7 mouse cellular contexts compared by ENCODE assay signal in genomic region chr4:133496738-133497445, GRCm38 (mm10). TPM values are rescaled to one million over a fixed set of nuclear protein-coding genes. Genes with fewer than 3 reads are reported as not detected.
DNase-seq lines count a peak whose midpoint lies in the region; ATAC-seq and TF ChIP-seq lines count a peak whose summit lies in the region.

No protein-coding gene starts in this region.

- peaks cover 75% of the 10 kb centered on the region for H3K27me3 ChIP-seq in liver, postnatal 0 days (ENCODE audit: insufficient read depth, low read length)
- peaks cover 78% of the 10 kb centered on the region for H3K27me3 ChIP-seq in liver, embryonic 11.5 days (replicated peaks; ENCODE audit: control insufficient read depth, insufficient read depth, low read length)
- H3K27me3 ChIP-seq in embryonic facial prominence, embryonic 11.5 days (ENCODE audit: control insufficient read depth, insufficient read depth, low read length) = peaks cover 46% of the 10 kb centered on the region
- H3K27me3 ChIP-seq in hindbrain, postnatal 0 days (ENCODE audit: insufficient read depth, low read length) = peaks cover 19% of the 10 kb centered on the region; the same call in 1 of the 2 replicates
- H3K27me3 ChIP-seq in stomach, embryonic 15.5 days (replicated peaks) = peaks cover 63% of the 10 kb centered on the region

- H3K9ac ChIP-seq in liver, postnatal 0 days (replicated peaks) = no peak overlapping the region
- no peak overlapping the region for H3K9ac ChIP-seq in liver, embryonic 11.5 days (ENCODE audit: low read depth, low read length)
- H3K9ac ChIP-seq in embryonic facial prominence, embryonic 11.5 days (replicated peaks; ENCODE audit: low read length) = no peak overlapping the region
- peak overlapping the region; percentile 77; the same call in 1 of the 2 replicates for H3K9ac ChIP-seq in hindbrain, postnatal 0 days (replicated peaks; ENCODE audit: low read length)
- no peak overlapping the region for H3K9ac ChIP-seq in stomach, embryonic 15.5 days

- H3K4me3 ChIP-seq in liver, postnatal 0 days (ENCODE audit: low read depth, low read length) = peak overlapping the region; percentile 48; the same call in 1 of the 2 replicates
- no peak overlapping the region for H3K4me3 ChIP-seq in liver, embryonic 11.5 days (ENCODE audit: low read depth, low read length)
- H3K4me3 ChIP-seq in embryonic facial prominence, embryonic 11.5 days (ENCODE audit: low read depth, low read length) = peak overlapping the region; percentile 46; the same call in 1 of the 2 replicates
- H3K4me3 ChIP-seq in hindbrain, postnatal 0 days (ENCODE audit: low read length) = peak overlapping the region; percentile 66
- H3K4me3 ChIP-seq in stomach, embryonic 15.5 days (replicated peaks) = peak overlapping the region; percentile 61; the same call in 1 of the 2 replicates

- no peak for TF ChIP-seq EP300 in liver, postnatal 0 days (IDR thresholded peaks at IDR 0.05; ENCODE audit: low read depth)

- H3K4me1 ChIP-seq in liver, postnatal 0 days (ENCODE audit: insufficient read depth) = peaks cover 17% of the 10 kb centered on the region
- H3K4me1 ChIP-seq in liver, embryonic 11.5 days (replicated peaks; ENCODE audit: control insufficient read depth, insufficient read depth, low read length) = peaks cover 14% of the 10 kb centered on the region
- peaks cover 5% of the 10 kb centered on the region for H3K4me1 ChIP-seq in embryonic facial prominence, embryonic 11.5 days (ENCODE audit: control insufficient read depth, insufficient read depth, low read length)
- H3K4me1 ChIP-seq in hindbrain, postnatal 0 days (ENCODE audit: insufficient read depth, low read length) = no peaks in the 10 kb centered on the region
- peaks cover 18% of the 10 kb centered on the region for H3K4me1 ChIP-seq in stomach, embryonic 15.5 days

- no peak for DNase-seq in liver, postnatal 0 days
- DNase-seq in liver, embryonic 11.5 days (ENCODE audit: low spot score) = no peak
- no peak for DNase-seq in embryonic facial prominence, embryonic 11.5 days (ENCODE audit: low spot score)
- DNase-seq in hindbrain, postnatal 0 days (ENCODE audit: low spot score) = no peak
- no peak for DNase-seq in urinary bladder, postnatal 10 days (ENCODE audit: low spot score)
- no peak for DNase-seq in c-Kit-positive CD71-positive TER-119-positive erythroid progenitor cells, embryonic 14.5 days (ENCODE audit: low spot score)

- no peak for ATAC-seq in liver, postnatal 0 days
- ATAC-seq in liver, embryonic 11.5 days (replicated peaks; ENCODE audit: low FRiP score) = no peak
- no peak for ATAC-seq in embryonic facial prominence, embryonic 11.5 days (replicated peaks; ENCODE audit: insufficient number of reproducible peaks, low FRiP score, low TSS enrichment, low read depth)
- ATAC-seq in hindbrain, postnatal 0 days = no peak
- ATAC-seq in stomach, embryonic 15.5 days (ENCODE audit: insufficient read depth, low FRiP score, low read depth) = no peak

- no peak overlapping the region for H3K4me2 ChIP-seq in liver, postnatal 0 days (ENCODE audit: low read depth, low read length)
- no peak overlapping the region for H3K4me2 ChIP-seq in liver, embryonic 11.5 days
- no peak overlapping the region; the same call in 1 of the 2 replicates for H3K4me2 ChIP-seq in embryonic facial prominence, embryonic 11.5 days (ENCODE audit: low read depth, low read length)
- peak overlapping the region; percentile 89 for H3K4me2 ChIP-seq in hindbrain, postnatal 0 days (ENCODE audit: low read depth, low read length)
- H3K4me2 ChIP-seq in stomach, embryonic 15.5 days = peak overlapping the region; percentile 100; the same call in 1 of the 2 replicates

- WGBS in liver, postnatal 0 days (ENCODE audit: insufficient replicate concordance) = 15% methylated on average over 6 of the region's 6 CpGs
- WGBS in liver, embryonic 11.5 days = 26% methylated on average over 6 of the region's 6 CpGs
- whole genome bisulfite sequencing in embryonic facial prominence, embryonic 11.5 days = 20% methylated on average over 6 of the region's 6 CpGs
- 21% methylated on average over 6 of the region's 6 CpGs for WGBS in hindbrain, postnatal 0 days
- WGBS in stomach, embryonic 15.5 days = 31% methylated on average over 6 of the region's 6 CpGs

- no peak overlapping the region for H3K27ac ChIP-seq in liver, postnatal 0 days (ENCODE audit: low read depth)
- no peak overlapping the region for H3K27ac ChIP-seq in liver, embryonic 11.5 days (ENCODE audit: low read depth, low read length)
- no peak overlapping the region for H3K27ac ChIP-seq in embryonic facial prominence, embryonic 11.5 days (replicated peaks; ENCODE audit: low read depth, low read length)
- H3K27ac ChIP-seq in hindbrain, postnatal 0 days = no peak overlapping the region
- no peak overlapping the region for H3K27ac ChIP-seq in stomach, embryonic 15.5 days

- no peak for TF ChIP-seq CTCF in liver, postnatal 0 days (IDR thresholded peaks at IDR 0.05; ENCODE audit: low read depth)
- no peak for TF ChIP-seq CTCF in hindbrain, postnatal 0 days (IDR thresholded peaks at IDR 0.05; ENCODE audit: low read depth)

- no peaks in the 10 kb centered on the region for H3K36me3 ChIP-seq in liver, postnatal 0 days (replicated peaks; ENCODE audit: insufficient read depth, low read length)
- no peaks in the 10 kb centered on the region for H3K36me3 ChIP-seq in liver, embryonic 11.5 days (ENCODE audit: control insufficient read depth, insufficient read depth, low read length)
- H3K36me3 ChIP-seq in embryonic facial prominence, embryonic 11.5 days (replicated peaks; ENCODE audit: control insufficient read depth, insufficient read depth, low read depth, low read length) = no peaks in the 10 kb centered on the region
- H3K36me3 ChIP-seq in hindbrain, postnatal 0 days (ENCODE audit: insufficient read depth, low read length) = no peaks in the 10 kb centered on the region
- H3K36me3 ChIP-seq in stomach, embryonic 15.5 days = no peaks in the 10 kb centered on the region

- no peaks in the 10 kb centered on the region for H3K9me3 ChIP-seq in liver, postnatal 0 days (ENCODE audit: low read length)
- no peaks in the 10 kb centered on the region for H3K9me3 ChIP-seq in liver, embryonic 11.5 days (ENCODE audit: control insufficient read depth, low read length)
- H3K9me3 ChIP-seq in embryonic facial prominence, embryonic 11.5 days (replicated peaks; ENCODE audit: control insufficient read depth, low read length) = no peaks in the 10 kb centered on the region
- no peaks in the 10 kb centered on the region for H3K9me3 ChIP-seq in hindbrain, postnatal 0 days (ENCODE audit: low read length)
- H3K9me3 ChIP-seq in stomach, embryonic 15.5 days = no peaks in the 10 kb centered on the region

RNA-seq across cellular contexts. Expression of gene Trnp1, which starts 1.5 kb away (rescaled TPM):
- 0.34 TPM in 1 of 2 replicates, not detected in the other for polyA plus RNA-seq in liver, postnatal 0 days (2015; fragmentation: Nextera tagmentation; extraction: Ambion mirVana)
- 0.21 TPM in 1 of 2 replicates, not detected in the other for polyA plus RNA-seq in liver, embryonic 11.5 days (2014; fragmentation: Nextera tagmentation; extraction: Ambion mirVana)
- polyA plus RNA-seq in embryonic facial prominence, embryonic 11.5 days (2014; fragmentation: Nextera tagmentation; extraction: Ambion mirVana) = 2.0 and 2.8 TPM in 2 replicates
- 48.1 and 54.5 TPM in 2 replicates for total RNA-seq in hindbrain, postnatal 0 days (2014; rRNA removed)
- polyA plus RNA-seq in hindbrain, postnatal 0 days (2015; fragmentation: Nextera tagmentation; extraction: Ambion mirVana) = 20.9 and 22.0 TPM in 2 replicates
- 2.8 and 3.1 TPM in 2 replicates for polyA plus RNA-seq in stomach, embryonic 15.5 days (2015; fragmentation: Nextera tagmentation; extraction: Ambion mirVana)

RNA-seq across cellular contexts. Expression of gene Tent5b, which starts 17.0 kb away (rescaled TPM):
- polyA plus RNA-seq in liver, postnatal 0 days (2015; fragmentation: Nextera tagmentation; extraction: Ambion mirVana) = 0.07 and 0.08 TPM in 2 replicates
- polyA plus RNA-seq in liver, embryonic 11.5 days (2014; fragmentation: Nextera tagmentation; extraction: Ambion mirVana) = 0.38 TPM in 1 of 2 replicates, not detected in the other
- 0.71 and 0.93 TPM in 2 replicates for polyA plus RNA-seq in embryonic facial prominence, embryonic 11.5 days (2014; fragmentation: Nextera tagmentation; extraction: Ambion mirVana)
- 1.3 and 3.6 TPM in 2 replicates for total RNA-seq in hindbrain, postnatal 0 days (2014; rRNA removed)
- 0.49 and 0.55 TPM in 2 replicates for polyA plus RNA-seq in hindbrain, postnatal 0 days (2015; fragmentation: Nextera tagmentation; extraction: Ambion mirVana)
- 2.4 and 4.1 TPM in 2 replicates for polyA plus RNA-seq in stomach, embryonic 15.5 days (2015; fragmentation: Nextera tagmentation; extraction: Ambion mirVana)

RNA-seq across cellular contexts. Expression of gene Kdf1, which starts 21.9 kb away (rescaled TPM):
- 5.5 and 5.9 TPM in 2 replicates for polyA plus RNA-seq in liver, postnatal 0 days (2015; fragmentation: Nextera tagmentation; extraction: Ambion mirVana)
- 0.89 and 1.7 TPM in 2 replicates for polyA plus RNA-seq in liver, embryonic 11.5 days (2014; fragmentation: Nextera tagmentation; extraction: Ambion mirVana)
- polyA plus RNA-seq in embryonic facial prominence, embryonic 11.5 days (2014; fragmentation: Nextera tagmentation; extraction: Ambion mirVana) = 7.6 and 8.0 TPM in 2 replicates
- 0.11 and 0.26 TPM in 2 replicates for total RNA-seq in hindbrain, postnatal 0 days (2014; rRNA removed)
- 0.53 and 0.60 TPM in 2 replicates for polyA plus RNA-seq in hindbrain, postnatal 0 days (2015; fragmentation: Nextera tagmentation; extraction: Ambion mirVana)
- polyA plus RNA-seq in stomach, embryonic 15.5 days (2015; fragmentation: Nextera tagmentation; extraction: Ambion mirVana) = 31.5 and 38.6 TPM in 2 replicates

RNA-seq across cellular contexts. Expression of gene Nudc, which starts 48.9 kb away (rescaled TPM):
- polyA plus RNA-seq in liver, postnatal 0 days (2015; fragmentation: Nextera tagmentation; extraction: Ambion mirVana) = 118 and 129 TPM in 2 replicates
- 362 and 377 TPM in 2 replicates for polyA plus RNA-seq in liver, embryonic 11.5 days (2014; fragmentation: Nextera tagmentation; extraction: Ambion mirVana)
- polyA plus RNA-seq in embryonic facial prominence, embryonic 11.5 days (2014; fragmentation: Nextera tagmentation; extraction: Ambion mirVana) = 308 and 322 TPM in 2 replicates
- 54.1 and 70.4 TPM in 2 replicates for total RNA-seq in hindbrain, postnatal 0 days (2014; rRNA removed)
- polyA plus RNA-seq in hindbrain, postnatal 0 days (2015; fragmentation: Nextera tagmentation; extraction: Ambion mirVana) = 265 and 272 TPM in 2 replicates
- 291 and 292 TPM in 2 replicates for polyA plus RNA-seq in stomach, embryonic 15.5 days (2015; fragmentation: Nextera tagmentation; extraction: Ambion mirVana)

RNA-seq across cellular contexts. Expression of gene Nr0b2, which starts 56.3 kb away (rescaled TPM):
- 32.7 and 44.1 TPM in 2 replicates for polyA plus RNA-seq in liver, postnatal 0 days (2015; fragmentation: Nextera tagmentation; extraction: Ambion mirVana)
- 0.89 and 1.1 TPM in 2 replicates for polyA plus RNA-seq in liver, embryonic 11.5 days (2014; fragmentation: Nextera tagmentation; extraction: Ambion mirVana)
- polyA plus RNA-seq in embryonic facial prominence, embryonic 11.5 days (2014; fragmentation: Nextera tagmentation; extraction: Ambion mirVana) = not detected in 2 replicates
- total RNA-seq in hindbrain, postnatal 0 days (2014; rRNA removed) = 0.47 TPM in 1 of 2 replicates, not detected in the other
- 0.21 and 0.26 TPM in 2 replicates for polyA plus RNA-seq in hindbrain, postnatal 0 days (2015; fragmentation: Nextera tagmentation; extraction: Ambion mirVana)
- 10.4 and 11.2 TPM in 2 replicates for polyA plus RNA-seq in stomach, embryonic 15.5 days (2015; fragmentation: Nextera tagmentation; extraction: Ambion mirVana)

Comparison
In these comparisons a context has a peak if more than half of its experiments do, and no peak if none do; other contexts are left out.
1. H3K4me2 ChIP-seq: peak in hindbrain, postnatal 0 days (single experiment) and stomach, embryonic 15.5 days (single experiment); none in liver, postnatal 0 days (single experiment), liver, embryonic 11.5 days (single experiment) and embryonic facial prominence, embryonic 11.5 days (single experiment).